Comparison of ENCODE assay signal across 20 mouse cellular contexts in genomic region chr4:66310315-66311020, GRCm38 (mm10).
"Had no signal": no experiment of that assay in that cellular context is flagged by ENCODE, and none has a peak within 500 bp of the region (broad histone marks: within the 10 kb centered on the region; RNA-seq: fewer than 3 reads in every experiment).

No protein-coding gene starts in this region.

- H3K27ac ChIP-seq: kidney, postnatal 0 days; limb, embryonic 12.5 days; liver, embryonic 13.5 days; lung, embryonic 15.5 days; macrophage; stomach, embryonic 15.5 days had no signal

- DNase-seq: kidney, adult 11 months; kidney, adult 9 months; kidney, postnatal 36 days; layer of hippocampus, adult 9-11 months; layer of hippocampus, postnatal 36 days; liver; liver, embryonic 13.5 days; liver, postnatal 0 days; lung, postnatal 14 days; right cerebral cortex, postnatal 14 days; thymus, postnatal 36 days had no signal

- H3K27me3 ChIP-seq: limb, embryonic 12.5 days; liver, embryonic 13.5 days; lung, embryonic 15.5 days; megakaryocyte, embryonic 14.5 days; stomach, embryonic 15.5 days had no signal

- ATAC-seq: liver, postnatal 0 days; midbrain, embryonic 16.5 days had no signal

- H3K9me3 ChIP-seq: limb, embryonic 12.5 days; liver, embryonic 13.5 days; lung, embryonic 15.5 days; megakaryocyte, embryonic 14.5 days; stomach, embryonic 15.5 days had no signal

- H3K36me3 ChIP-seq: limb, embryonic 12.5 days; liver, embryonic 13.5 days; lung, embryonic 15.5 days; stomach, embryonic 15.5 days had no signal

- H3K4me2 ChIP-seq: limb, embryonic 12.5 days; liver, embryonic 13.5 days; lung, embryonic 15.5 days; midbrain, embryonic 11.5 days; stomach, embryonic 15.5 days had no signal

- H3K4me3 ChIP-seq: limb, embryonic 12.5 days; liver, embryonic 13.5 days; lung, embryonic 15.5 days; megakaryocyte, embryonic 14.5 days; myocyte; stomach, embryonic 15.5 days had no signal

- H3K4me1 ChIP-seq: liver, embryonic 13.5 days; lung, embryonic 15.5 days; megakaryocyte, embryonic 14.5 days; stomach, embryonic 15.5 days had no signal

- H3K9ac ChIP-seq: limb, embryonic 12.5 days; liver, embryonic 13.5 days; liver, postnatal 0 days; lung, embryonic 15.5 days; stomach, embryonic 15.5 days had no signal
